Mouse (Mus musculus): ENCODE data around the gene Large2.

- no peak for TF ChIP-seq POLR2A (IDR thresholded peaks at IDR 0.05; ENCODE audit: low read depth, low read length)
- TF ChIP-seq CTCF (IDR thresholded peaks at IDR 0.05; ENCODE audit: extremely low read depth, insufficient read depth, insufficient read length, insufficient replicate concordance), result no peak
Observed at GRCm38 (mm10) chr2:92317228-92317627, 57.4 kb downstream of the Large2 start.
